Mouse (Mus musculus) embryonic fibroblast, embryonic 13.5 days (primary cell): ENCODE measurements around the gene Dbr1. TPM values are rescaled to one million over a fixed set of nuclear protein-coding genes. Genes with fewer than 3 reads are reported as not detected.

ENCODE experiments used
- H3K27ac ChIP-seq: 2 replicates; pipeline ENCODE4 v1.5.1; 2012; ENCODE audit warnings: low read length, control low read depth, inconsistent platforms; ENCODE audit not compliant: insufficient read depth
- H3K4me1 ChIP-seq: 2 replicates; pipeline ENCODE4 v1.6.1; 2011; ENCODE audit warnings: low read length; ENCODE audit not compliant: control insufficient read depth, insufficient read depth
- H3K4me3 ChIP-seq: 2 replicates; pipeline ENCODE4 v1.5.1; 2011; ENCODE audit warnings: mild to moderate bottlenecking, control low read depth, low read length; ENCODE audit not compliant: insufficient read depth
- CTCF ChIP-seq: IDR thresholded peaks from 2 replicates; pipeline ENCODE4 v1.5.1; 2011; ENCODE audit warnings: mild to moderate bottlenecking, control low read depth, low read length, moderate library complexity, borderline replicate concordance; ENCODE audit not compliant: insufficient read depth
- POLR2A ChIP-seq: IDR thresholded peaks from 2 replicates; pipeline ENCODE4 v1.6.1; 2011; ENCODE audit warnings: low read depth, mild to moderate bottlenecking, control low read depth, low read length, moderate library complexity
- polyA plus RNA-seq: library from polyadenylated mRNA; stranded (reverse); fragments of >200 nt; gene quantifications from 2 replicates; pipeline ENCODE4 v1.2.4, GENCODE M21; 2011; ENCODE audit warnings: low read depth; ENCODE audit not compliant: missing spikeins, insufficient read length

The Dbr1 gene
- polyA plus RNA-seq = 17.3 and 18.3 TPM in 2 replicates

DNA sequence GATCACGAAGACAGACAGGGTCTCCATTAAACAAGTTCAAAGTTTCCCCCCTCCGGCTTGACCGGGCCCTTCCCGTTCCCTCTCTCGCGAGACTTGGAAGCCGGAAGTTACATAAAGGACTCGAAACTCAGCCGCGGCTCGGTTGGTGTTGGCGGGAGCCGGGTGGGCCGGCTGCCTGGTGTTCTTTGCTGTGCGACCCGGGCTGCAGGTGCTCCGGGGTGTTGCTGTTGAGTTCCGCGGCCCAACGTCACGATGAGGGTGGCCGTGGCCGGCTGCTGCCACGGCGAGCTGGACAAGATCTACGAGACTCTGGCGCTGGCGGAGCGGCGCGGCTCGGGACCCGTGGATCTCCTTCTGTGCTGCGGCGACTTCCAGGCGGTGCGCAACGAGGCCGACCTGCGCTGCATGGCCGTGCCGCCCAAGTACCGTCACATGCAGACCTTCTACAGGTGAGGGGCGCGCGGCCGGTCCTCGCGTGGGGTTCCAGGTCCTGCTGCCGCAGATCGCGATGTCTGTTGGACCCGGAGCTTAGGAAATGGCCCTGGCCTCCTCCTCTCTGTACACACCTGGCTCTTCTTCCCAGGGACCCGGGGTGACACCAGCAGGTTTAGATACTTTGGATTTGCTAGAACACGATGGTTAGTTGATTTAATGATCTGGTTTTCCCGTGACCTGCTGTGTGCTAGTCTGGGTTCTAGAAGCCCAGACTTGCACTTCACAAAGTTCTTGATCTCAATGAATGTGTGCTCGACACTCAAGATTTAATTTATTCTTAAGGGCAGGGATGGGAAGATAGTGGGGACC is at the start of gene Dbr1:
TSS of gene Dbr1 (plus strand) at position 123 of the 804 bp plus-strand sequence.
- TF ChIP-seq CTCF (no peak), POLR2A (peak; percentile 80)

DNA sequence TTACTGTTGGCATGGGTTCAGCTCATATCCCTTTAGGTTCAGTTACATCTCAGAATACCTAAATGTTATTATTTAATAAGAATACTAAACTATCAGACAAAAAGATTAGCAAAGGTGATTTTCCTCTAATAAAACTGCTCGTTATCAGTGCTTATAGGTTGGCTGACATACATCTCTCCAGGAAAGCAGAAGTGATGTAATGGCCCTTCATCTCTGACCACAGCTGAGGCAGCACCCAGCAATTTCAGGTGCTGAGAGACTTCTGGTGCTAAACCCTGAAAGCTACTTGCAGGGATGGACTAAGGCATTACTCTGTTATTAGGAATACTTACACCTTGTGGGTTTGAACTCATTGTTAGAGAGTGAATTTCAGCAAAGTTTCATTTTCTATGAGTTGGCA is 43.7 kb upstream of the Dbr1 start:
- no peaks in the 10 kb centered on the region for H3K4me1 ChIP-seq
- H3K4me3 ChIP-seq = no peak overlapping the region
- no peak overlapping the region for H3K27ac ChIP-seq
- TF ChIP-seq CTCF = no peak
- no peak for TF ChIP-seq POLR2A

More for the DNA sequence above, at the start of gene Dbr1:
- Histone ChIP-seq H3K4me3 (peak within 1 kb of the TSS; percentile 98), H3K27ac (0 out of 2 replicates have a peak within 1 kb of the TSS, but pooled peaks have one; percentile 24), H3K4me1 (peaks cover 4% of the 10 kb centered on the region; the same call in 1 of the 2 replicates)

DNA sequence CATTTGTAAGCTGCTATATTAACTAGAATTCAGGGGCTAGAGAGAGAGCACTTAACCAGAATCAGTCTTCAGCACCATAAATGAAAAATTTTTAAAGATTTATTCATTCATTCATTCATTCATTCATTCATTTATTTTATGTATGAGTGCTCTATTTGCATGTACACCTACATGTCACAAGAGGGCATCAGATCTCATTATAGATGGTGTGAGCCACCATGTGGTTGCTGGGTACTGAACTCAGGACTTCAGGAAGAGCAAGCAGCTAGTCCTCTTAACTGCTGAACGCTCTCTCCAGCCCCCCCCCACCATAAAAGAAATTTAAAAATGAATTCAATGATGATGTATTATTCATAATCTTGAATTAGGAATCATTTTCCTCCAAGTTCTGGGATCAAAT is 29.3 kb upstream of the Dbr1 start:
- H3K27ac ChIP-seq = no peak overlapping the region
- H3K4me3 ChIP-seq = no peak overlapping the region
- TF ChIP-seq CTCF (no peak), POLR2A (no peak)
- no peaks in the 10 kb centered on the region for H3K4me1 ChIP-seq

DNA sequence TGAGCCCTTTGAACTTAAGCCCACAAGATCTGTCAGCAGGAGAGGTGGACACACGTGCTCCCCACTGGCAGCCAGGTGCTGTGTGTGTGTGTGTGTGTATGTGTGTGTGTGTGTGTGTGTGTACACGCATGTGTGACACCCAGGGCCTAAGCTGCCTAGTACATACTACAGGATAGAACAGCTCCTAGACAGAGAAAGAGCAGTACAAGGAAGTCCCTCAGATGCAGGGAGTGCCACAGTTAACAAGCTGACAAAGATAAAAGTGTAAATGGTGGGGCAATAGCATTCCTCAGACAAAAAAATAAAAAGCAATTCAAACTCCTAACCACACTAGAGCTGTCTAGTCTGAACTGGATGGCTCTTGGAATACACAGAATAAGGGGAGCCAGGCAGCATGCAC is 23.5 kb upstream of the Dbr1 start:
- no peak overlapping the region for H3K27ac ChIP-seq
- no peak for TF ChIP-seq CTCF
- H3K4me3 ChIP-seq = no peak overlapping the region
- H3K4me1 ChIP-seq = no peaks in the 10 kb centered on the region

DNA sequence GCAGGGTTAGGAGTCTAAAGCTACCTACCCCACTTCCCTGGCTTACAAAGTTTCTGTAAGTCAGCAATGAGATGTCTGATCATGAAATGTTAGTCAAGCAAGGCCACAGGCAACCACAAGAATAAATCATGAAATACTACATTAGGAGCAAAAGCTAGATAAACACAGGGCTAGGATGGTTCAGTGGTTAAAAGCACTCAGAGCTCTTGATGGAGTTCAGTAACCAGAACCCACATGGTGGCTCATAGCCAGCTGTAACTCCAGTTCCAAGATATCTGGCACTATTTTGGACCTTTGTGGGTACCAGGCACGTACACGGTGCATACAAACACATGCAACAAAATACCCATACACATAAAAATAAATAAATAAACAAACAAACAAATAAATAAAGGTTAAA is 22.6 kb upstream of the Dbr1 start:
- Histone ChIP-seq H3K4me1 (no peaks in the 10 kb centered on the region), H3K4me3 (no peak overlapping the region), H3K27ac (no peak overlapping the region)
- no peak for TF ChIP-seq CTCF
- TF ChIP-seq POLR2A = no peak

DNA sequence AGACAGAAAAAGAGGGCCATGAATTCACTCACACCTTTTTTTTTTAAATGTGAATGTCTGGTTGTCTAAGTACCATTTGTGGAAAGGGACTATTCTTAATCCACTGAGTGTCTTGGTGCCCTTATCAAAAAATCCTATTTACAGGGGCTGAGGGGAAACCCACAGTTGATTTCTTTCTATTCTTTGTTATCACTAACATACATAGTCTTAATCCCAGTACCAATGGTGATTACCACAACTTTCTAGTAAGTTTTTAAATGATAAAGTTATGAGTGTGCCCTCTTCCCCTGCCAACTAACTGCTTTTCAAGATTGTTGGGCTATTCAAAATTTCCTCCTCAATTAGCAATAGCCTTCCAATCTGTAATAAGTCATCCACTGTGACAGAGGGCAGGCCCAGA is 21.5 kb upstream of the Dbr1 start:
- TF ChIP-seq POLR2A (no peak), CTCF (no peak)
- H3K27ac ChIP-seq = no peak overlapping the region
- no peak overlapping the region for H3K4me3 ChIP-seq
- no peaks in the 10 kb centered on the region for H3K4me1 ChIP-seq

DNA sequence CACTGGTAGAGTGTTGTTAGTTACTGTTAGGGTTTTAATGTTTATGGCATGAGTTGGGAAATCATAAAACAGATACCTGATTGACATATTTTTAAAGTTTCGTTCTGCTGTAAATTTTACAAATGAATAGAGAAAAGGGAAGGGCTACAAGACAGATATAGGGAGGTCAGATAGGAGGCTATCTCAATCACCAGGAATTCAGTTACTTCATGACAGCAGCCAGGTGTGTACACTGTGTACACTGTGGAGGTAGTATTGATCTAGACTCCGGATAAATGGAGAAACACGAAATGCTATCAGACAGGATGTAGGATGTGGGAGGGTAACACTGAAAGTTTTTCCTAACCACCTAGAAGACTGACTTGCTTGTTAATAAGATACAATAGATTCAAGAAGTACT is 20.3 kb upstream of the Dbr1 start:
- Histone ChIP-seq H3K4me1 (no peaks in the 10 kb centered on the region), H3K4me3 (no peak overlapping the region), H3K27ac (no peak overlapping the region)
- TF ChIP-seq POLR2A (no peak), CTCF (no peak)

DNA sequence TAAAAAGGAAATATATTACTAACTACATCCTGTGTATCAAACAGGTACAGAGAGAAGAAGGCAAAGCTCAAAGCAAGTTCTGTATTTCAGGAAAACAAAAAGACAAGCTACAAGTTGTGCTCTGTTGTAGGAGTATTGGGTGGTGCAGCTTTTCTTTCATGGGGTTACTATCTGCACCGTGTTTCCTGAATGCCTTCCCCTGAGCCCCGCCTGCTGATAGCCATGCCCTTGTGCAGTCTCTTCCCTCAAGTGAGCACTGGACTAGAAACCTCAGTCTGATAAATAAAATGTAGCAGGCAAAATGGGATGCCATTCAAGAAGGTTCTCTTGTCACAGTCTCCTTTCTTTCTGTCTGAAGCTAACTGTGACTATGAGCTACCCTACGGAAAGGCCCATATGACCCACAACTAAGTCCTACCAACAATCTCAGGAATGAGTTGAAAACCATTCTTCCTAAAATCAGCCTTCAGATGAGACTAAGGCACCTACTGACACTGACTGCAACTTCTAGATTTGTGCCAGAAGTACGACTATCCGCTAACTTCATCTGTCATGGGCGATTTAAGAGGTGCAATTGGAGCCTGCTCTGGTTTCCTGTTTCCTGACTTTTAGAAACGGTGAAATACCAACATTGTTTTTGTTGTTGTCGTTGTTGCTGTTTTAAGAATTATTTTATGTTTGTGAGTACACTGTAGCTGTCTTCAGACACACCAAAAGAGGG is 17.9 kb upstream of the Dbr1 start:
- Histone ChIP-seq H3K27ac (no peak overlapping the region), H3K4me1 (no peaks in the 10 kb centered on the region), H3K4me3 (no peak overlapping the region)
- TF ChIP-seq POLR2A (no peak), CTCF (no peak)

DNA sequence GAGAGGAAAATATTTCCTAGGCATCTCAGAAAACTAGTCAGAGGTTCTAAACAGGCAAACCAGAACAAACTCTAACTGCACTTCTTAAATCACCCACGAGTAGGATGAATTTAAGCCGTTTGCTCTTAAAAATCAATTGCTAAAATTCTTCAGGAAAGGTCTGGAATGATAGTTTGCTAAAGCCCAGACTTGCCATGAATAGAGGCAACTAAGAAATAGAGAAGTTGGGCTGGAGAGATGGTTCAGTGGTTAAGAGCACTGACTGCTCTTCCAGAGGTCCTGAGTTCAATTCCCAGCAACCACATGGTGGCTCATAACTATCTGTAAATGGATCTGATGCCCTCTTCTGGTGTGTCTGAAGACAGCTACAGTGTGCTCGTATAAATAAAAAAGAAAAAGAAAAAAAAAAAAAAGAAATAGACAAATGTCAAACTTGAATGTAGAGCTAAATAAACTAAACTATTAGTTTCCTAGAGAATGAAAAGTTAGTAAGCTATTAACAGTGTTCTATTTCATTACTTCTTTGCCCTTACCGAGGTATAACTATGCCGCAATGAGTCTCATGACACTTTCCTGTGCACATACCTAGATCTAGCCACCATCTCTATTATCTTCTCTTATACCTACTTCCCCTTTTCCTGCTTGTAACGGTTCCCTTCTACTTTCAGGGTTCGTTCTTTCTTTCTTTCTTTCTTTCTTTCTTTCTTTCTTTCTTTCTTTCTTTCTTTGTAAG is 16.6 kb upstream of the Dbr1 start:
- Histone ChIP-seq H3K4me3 (no peak overlapping the region), H3K27ac (no peak overlapping the region), H3K4me1 (no peaks in the 10 kb centered on the region)
- TF ChIP-seq CTCF = no peak
- TF ChIP-seq POLR2A = no peak

DNA sequence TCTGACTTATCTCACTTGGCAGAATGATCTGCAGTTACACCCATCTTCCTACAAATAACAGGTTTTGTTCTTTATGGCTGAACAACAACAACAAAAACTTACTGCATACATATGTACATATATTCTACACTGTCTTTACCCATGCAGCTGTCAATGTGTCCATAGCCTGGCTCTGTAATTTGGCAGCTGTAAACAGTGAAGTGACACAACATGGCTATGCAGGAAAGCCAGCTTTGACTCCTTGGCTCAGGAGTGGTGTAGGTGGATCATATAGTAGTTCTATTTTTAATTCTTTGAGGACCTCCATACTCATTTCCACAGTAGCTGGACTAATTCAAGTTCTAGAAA is 16.1 kb upstream of the Dbr1 start:
- no peak overlapping the region for H3K27ac ChIP-seq
- TF ChIP-seq POLR2A (no peak), CTCF (no peak)
- no peaks in the 10 kb centered on the region for H3K4me1 ChIP-seq
- no peak overlapping the region for H3K4me3 ChIP-seq
